Mouse (Mus musculus) adrenal gland, postnatal 14 days (tissue): Measurements from ENCODE around the gene Pcif1. TPM values are rescaled to one million over a fixed set of nuclear protein-coding genes. Genes with fewer than 3 reads are reported as not detected.
"Not testable (repeated sequence)": the region's sequence is repeated elsewhere in the genome, so short reads cannot be mapped to it uniquely, and the experiment has no call there.

ENCODE experiments used
- DNase-seq: peaks from one replicate; pipeline ENCODE4 v3.0.0; 2021; ENCODE audit warnings: mixed read lengths
- long read RNA-seq, 2 experiments: library from polyadenylated mRNA; stranded (forward); transcript quantifications; one replicate each; pipeline ENCODE4 v2.0.0; 2021
- total RNA-seq: library from RNA; stranded (reverse); gene quantifications from 2 replicates; pipeline ENCODE4 v1.2.3, GENCODE M21; 2021

Pcif1 gene
- total RNA-seq: 42.3 and 54.0 TPM in 2 replicates
- long read RNA-seq, experiment 1, full-length matches to known transcripts: 77 of 98 reads
- long read RNA-seq, experiment 1, partial matches to known transcripts: 7 of 98 reads
- long read RNA-seq, experiment 1, other reads (novel, unspliced or antisense): 14 of 98 reads
- long read RNA-seq, experiment 2, full-length matches to known transcripts: 67 of 92 reads
- long read RNA-seq, experiment 2, partial matches to known transcripts: 9 of 92 reads
- long read RNA-seq, experiment 2, other reads (novel, unspliced or antisense): 16 of 92 reads

DNA sequence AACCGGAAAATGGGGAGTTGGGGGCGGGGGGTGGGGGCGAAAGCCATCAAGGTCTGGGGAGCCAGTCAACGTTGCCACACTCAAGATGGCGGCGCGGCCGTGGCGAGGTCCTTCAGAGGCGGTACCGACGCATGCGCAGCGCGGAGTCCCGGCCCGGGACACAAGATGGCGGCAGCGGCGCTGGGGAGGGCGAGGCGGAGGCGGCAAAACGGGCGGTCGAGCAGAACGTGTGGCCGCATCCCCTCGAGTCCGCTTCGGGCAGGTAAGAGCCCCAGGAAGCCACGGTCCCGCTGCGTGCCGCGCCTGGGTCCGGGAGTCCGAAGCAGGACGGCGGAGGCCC, at the start of gene Pcif1:
Gene Pcif1, plus strand, starts transcription at position 77 of the 340 bp plus-strand sequence.
- peak; percentile 95 for DNase-seq

DNA sequence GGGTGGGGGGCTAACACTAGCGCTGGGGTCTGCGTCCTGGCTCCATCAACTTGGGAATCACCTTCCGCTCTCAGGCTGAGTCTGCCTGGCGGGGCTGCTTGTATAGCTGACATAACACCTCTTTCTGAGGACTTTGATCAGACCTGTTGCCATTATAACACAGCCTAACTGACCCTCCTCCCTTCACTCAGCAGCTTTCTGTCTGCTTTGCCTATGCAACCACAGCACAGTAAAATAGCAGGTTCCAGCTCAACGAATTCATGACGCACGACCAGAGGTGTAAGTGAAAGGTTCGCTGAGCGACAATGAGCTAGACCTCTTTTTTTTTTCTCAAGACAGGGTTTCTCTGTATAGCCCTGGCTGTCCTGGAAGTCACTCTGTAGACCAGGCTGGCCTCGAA, 48.1 kb upstream of the Pcif1 start:
- no peak for DNase-seq

DNA sequence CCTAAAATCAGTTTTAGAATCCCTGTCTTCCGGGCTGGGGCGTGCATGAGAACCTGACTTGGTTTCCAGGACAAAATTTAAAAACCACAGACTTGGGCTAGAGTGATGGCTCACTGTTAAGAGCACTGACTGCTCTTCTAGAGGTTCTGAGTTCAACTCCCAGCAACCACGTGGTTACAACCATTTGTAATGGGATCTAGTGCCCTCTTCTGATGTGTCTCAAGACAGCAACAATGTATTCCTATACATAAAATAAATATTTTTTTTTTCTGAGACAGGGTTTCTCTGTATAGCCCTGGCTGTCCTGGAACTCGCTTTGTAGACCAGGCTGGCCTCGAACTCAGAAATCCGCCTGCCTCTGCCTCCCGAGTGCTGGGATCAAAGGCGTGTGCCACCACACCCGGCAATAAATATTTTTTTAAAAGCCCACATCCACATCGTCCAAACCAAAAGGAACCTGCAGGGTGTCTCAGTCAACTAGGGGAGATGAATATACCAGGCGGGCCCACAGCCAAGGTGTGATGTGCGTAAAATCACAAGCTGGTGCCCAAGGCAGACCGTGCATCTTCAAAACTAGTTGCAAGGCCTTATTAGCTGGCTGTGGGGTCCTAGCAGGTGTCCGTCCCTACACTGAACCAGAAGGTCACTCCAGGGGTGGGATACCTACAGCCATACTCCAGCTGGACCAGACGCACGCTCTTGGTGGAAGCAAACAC, 46.9 kb upstream of the Pcif1 start:
- DNase-seq: no peak

- DNase-seq: peak; percentile 88
Observed at GRCm38 (mm10) chr2:164832748-164833301, 46.3 kb upstream of the Pcif1 start, which contains the start of gene Ctsa. Ctsa (plus strand) TSS chr2:164832873.

DNA sequence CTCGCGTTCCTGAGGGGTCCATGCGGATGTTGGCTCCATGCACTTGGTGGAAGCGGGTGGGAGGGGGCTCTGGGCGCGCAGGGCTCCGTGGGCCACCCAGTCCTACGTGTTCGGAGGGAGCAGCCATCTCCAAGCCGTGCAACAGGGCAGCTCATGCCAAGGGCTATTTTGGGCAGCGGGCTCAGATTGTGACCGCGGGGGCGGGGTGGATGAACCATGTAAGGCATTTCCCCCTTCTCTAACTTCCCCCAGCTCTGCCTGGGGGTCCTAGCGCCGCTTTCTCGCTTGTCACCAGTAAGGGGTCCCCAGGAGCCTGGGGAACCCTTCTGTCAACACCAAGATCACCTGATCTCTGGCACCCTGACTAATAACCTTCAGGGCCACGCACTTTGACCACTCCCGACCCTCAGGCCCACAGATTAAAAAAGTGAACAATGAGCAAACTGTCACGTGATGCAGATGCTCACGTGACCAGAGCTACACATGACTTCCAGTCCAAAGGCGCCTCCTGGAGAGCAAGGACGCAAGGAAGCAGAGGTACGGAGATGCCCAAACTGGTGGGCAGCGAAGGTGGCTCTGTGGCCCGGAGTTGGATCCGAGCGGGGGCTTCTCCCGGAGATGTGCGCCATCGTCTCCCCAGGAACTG, 45.7 kb upstream of the Pcif1 start, which contains the start of gene Neurl2:
Gene Neurl2, minus strand, starts transcription at position 143 of the 646 bp plus-strand sequence.
- DNase-seq: peak; percentile 92

DNA sequence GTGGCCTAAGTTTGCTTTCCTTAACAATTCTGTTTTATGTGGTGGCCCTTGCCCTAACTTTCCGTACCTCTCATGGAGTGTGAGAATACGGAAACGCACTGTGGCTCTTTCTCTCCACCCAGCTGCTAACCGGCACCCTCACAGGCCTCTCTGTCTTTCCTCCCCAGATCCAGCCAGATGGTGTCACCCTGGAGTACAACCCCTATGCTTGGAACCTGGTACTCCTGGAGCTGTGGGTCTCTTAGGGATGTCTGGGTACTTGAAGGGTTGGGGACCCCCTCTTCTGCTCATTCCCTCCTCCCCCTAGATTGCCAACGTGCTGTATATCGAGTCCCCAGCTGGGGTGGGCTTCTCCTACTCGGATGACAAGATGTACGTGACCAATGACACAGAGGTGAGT, 44.6 kb upstream of the Pcif1 start:
- DNase-seq: no peak

GRCm38 (mm10) chr2:164835164-164835563, 43.9 kb upstream of the Pcif1 start:
- DNase-seq: no peak

DNA sequence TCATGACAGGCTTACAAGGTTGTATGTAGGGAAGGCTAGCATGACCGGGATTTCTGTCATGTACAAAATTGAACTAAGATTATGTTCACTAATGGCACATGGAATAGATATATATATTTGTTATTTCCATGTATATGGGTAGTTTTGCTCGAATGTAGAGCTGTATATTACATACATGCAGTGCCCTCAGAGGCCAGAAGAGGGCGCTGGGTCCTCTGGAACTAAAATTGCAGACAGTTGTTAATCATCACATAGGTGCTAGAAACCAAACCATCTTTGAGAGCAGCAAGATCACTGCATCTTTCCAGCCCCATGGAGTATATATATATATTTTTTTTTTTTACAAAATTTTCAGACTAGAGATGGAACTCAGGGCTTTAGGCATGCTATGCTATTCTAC, 33.3 kb upstream of the Pcif1 start:
- no peak for DNase-seq

DNA sequence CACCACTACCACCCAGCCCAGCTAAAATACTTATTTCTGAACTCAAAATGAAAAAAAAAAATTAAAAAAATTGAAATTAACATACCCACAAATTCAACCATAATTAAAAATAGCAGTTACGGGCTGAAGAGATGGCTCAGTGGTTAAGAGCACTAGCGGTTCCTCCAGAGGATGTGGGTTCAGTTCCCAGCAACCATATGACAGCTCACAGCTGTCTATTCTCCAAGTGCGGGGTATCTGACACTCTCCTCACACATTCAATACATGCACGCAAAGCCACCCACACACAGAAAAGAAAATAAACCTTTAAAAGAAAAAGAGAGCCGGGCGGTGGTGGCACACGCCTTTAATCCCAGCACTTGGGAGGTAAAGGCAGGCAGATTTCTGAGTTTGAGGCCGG, 29.0 kb upstream of the Pcif1 start:
- DNase-seq: no peak

DNA sequence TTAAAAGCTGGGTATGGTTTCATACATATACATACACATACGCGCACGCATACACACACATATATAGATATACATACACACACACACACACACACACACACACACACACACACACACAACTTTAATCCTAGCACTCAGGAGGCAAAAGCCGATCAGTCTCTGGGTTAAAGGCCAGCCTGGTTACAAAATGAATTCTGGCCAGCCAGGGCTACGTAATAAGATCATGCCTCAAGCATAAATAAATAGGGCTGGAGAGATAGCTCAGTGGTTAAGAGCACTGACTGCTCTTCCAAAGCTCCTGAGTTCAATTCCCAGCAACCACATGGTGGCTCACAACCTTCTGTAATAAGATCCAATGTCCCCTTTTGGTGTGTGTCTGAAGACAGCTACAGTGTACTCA, 23.5 kb upstream of the Pcif1 start:
- DNase-seq: not testable (repeated sequence)

- DNase-seq: peak; percentile 33
Observed at GRCm38 (mm10) chr2:164856309-164857100, 22.6 kb upstream of the Pcif1 start.

- peak; percentile 54 for DNase-seq
Observed at GRCm38 (mm10) chr2:164857101-164857821, 21.8 kb upstream of the Pcif1 start, which contains the start of gene Pltp. Pltp (minus strand) TSS chr2:164857711.

DNA sequence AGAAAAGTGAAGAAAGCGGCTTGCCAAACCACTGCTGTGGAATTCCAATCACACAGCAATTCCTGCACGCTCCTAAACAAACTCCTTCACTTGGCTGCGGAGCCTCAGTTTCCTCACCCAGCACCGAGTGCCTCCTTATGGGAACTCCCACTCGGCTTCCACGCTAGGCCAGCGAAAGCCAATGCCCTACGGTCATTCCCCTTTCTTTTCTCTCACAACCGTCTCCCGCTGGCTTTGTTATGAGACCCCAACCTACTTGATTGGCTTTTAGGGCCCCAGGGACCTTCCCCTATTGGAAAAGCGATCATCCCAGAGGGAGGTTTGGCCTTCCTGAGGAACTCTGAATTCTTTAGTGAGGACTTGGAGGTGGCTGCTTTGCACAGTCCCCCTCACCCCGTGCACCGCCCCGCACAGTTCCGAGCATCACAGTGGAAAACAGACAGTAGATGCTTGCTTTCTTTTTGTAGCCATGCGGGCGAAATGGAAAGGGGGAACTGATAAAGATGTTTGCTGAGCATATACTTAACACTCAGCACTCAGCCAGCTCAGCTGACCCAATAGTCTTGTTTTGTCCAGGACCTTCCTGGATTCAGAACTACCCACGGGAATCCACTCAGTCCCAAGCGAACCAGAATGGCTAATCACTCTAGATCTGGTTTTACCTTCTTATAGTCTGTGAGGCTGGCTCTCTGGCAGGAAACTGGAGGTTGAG, 21.1 kb upstream of the Pcif1 start:
- no peak for DNase-seq

- no peak for DNase-seq
Observed at GRCm38 (mm10) chr2:164859155-164859554, 19.9 kb upstream of the Pcif1 start.

GRCm38 (mm10) chr2:164859640-164860432, 19.3 kb upstream of the Pcif1 start:
- DNase-seq: peak; percentile 48

- DNase-seq: no peak
Observed at GRCm38 (mm10) chr2:164861094-164861493, 18.0 kb upstream of the Pcif1 start.

GRCm38 (mm10) chr2:164862179-164862861, 16.8 kb upstream of the Pcif1 start:
- peak; percentile 87 for DNase-seq

GRCm38 (mm10) chr2:164863411-164863810, 15.7 kb upstream of the Pcif1 start:
- not testable (repeated sequence) for DNase-seq

GRCm38 (mm10) chr2:164864593-164864992, 14.5 kb upstream of the Pcif1 start:
- DNase-seq: no peak
